Mouse (Mus musculus) kidney, adult 8-10 months (tissue): ENCODE data around the gene Bcl7b.
"Not testable (repeated sequence)": the region's sequence is repeated elsewhere in the genome, so short reads cannot be mapped to it uniquely, and the experiment has no call there.

ENCODE experiments used
- DNase-seq, 2 experiments: peaks; one replicate each; pipeline ENCODE4 v3.0.0; 2022

Gene Bcl7b

DNA sequence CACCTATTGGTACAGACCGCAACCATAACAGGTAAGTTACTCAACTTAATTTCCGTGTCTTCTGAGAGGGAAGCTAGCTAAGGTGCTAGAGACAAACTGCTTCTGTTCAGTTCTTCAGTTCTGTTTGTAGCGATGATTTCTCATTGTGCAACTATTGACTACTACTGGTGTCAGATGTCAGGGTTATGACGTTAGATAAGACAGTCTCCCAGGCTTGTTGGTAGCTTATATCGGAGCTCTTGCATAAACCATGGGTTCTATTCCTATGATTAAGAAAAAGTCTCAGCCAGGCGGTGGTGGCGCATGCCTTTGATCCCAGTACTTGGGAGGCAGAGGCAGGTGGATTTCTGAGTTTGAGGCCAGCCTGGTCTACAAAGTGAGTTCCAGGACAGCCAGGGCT is 54.0 kb downstream of the Bcl7b start:
- DNase-seq = no peak

GRCm38 (mm10) chr5:135224169-135224568 is 56.1 kb downstream of the Bcl7b start:
- no peak for DNase-seq

DNA sequence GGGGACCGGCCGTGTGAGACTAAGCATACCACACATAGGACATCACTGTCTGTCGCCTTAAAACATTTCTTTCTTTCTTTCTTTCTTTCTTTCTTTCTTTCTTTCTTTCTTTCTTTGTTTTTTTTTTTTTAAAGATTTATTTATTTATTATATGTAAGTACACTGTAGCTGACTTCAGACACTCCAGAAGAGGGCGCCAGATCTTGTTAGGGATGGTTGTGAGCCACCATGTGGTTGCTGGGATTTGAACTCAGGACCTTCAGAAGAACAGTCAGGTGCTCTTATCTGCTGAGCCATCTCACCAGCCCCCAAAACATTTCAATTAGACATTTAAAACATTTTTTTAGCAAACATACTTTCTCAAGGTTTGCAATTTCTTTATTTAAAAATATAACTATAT is 57.8 kb downstream of the Bcl7b start:
- not testable (repeated sequence) for DNase-seq

- no peak for DNase-seq
Observed at GRCm38 (mm10) chr5:135230186-135230585, 62.1 kb downstream of the Bcl7b start.
